Mouse (Mus musculus): ENCODE data around the gene Ggt6.

DNA sequence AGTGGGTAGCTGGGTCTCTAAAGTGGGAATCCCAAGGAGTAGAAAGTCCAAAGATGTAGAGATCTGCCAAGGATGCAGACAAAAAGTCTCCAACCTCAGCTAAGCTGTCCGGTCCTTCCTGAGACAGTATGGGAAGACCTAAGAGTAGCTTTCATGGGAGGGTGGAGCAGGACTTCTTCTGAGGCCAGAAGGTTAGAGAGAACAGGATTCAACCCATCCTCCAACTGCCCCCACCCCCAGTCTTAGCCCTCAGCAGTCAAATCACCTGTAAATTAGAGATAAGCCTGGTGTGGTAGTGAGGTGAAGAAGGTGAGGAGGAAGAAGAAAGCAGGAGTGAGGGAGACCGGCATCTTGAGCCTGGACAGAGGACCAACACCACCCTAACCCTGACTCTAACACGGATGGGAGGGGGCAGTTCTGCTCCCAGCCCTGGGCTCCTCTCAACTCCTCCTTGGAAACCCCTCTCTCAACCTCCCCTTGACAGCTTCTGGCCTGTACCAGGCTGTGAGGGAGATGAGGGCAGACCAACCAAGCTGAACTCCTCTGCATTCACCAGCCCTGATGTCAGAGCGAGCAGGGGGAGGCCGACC is 21.6 kb upstream of the Ggt6 start:
- no peak for TF ChIP-seq GATA1 (IDR thresholded peaks at IDR 0.05; ENCODE audit: borderline replicate concordance, low read length)
- TF ChIP-seq FLI1 (IDR thresholded peaks at IDR 0.05; ENCODE audit: low read length): no peak
